Mouse (Mus musculus) embryo, embryonic 11.5 days (tissue): ENCODE measurements at regions not wholly inside any gene's neighbourhood (a gene's known extent, or its start where the extent isn't known, plus 50 kb on each side); places are given as distances from the start of the nearest gene placed in this dataset.
"Not testable (repeated sequence)": the region's sequence is repeated elsewhere in the genome, so short reads cannot be mapped to it uniquely, and the experiment has no call there.

Experiments used
- DNase-seq: peaks from one replicate; pipeline ENCODE4 v3.0.0-alpha.2; 2012; ENCODE audit warnings: low read depth, low spot score

DNA sequence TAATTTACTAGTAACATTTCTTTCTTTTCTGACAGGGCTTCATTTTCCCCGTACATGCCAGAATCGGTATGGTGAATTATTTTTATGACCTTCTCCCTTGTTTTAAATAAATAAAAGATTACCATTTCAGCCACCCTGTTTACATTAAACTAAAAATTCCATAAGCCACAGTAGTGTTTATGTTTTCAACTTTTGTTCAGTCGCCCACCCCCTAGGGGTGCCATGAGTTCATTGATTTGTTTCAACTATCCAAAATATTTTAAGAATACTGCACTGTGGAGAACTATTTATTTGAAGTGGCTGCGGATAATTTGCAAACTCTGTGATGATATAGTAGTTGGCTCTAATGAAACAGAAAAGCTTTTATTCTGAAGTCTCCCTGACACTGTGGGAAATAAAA is 132.9 kb downstream of the Tfec start:
- no peak for DNase-seq

DNA sequence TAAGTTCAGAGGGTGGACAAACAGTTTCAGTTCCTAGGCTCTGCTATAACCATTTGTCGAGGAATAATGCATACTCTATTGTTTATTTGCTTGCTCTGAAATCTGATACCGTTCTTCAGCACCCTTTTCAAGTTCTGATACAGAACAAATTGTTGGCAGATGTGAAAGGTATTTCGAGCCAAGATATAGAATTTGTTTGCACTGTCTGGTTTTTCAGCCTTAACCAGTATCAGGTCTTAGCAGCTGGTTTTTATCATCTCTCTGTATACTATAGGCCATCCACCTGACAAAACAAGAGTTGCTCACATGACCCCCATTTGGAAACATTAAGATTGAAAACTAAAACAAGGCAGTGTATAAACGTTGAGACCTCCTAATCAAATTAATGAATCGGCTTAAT is 133.5 kb downstream of the Tfec start:
- no peak for DNase-seq

- DNase-seq: not testable (repeated sequence)
Measured at GRCm38 (mm10) chr6:16755044-16755443, 143.2 kb downstream of the Tfec start.

GRCm38 (mm10) chr6:16733184-16733583 is 165.1 kb downstream of the Tfec start:
- no peak for DNase-seq

GRCm38 (mm10) chr6:16732095-16732494 is 166.1 kb downstream of the Tfec start:
- no peak for DNase-seq

- DNase-seq: no peak
Measured at GRCm38 (mm10) chr6:16727256-16727890, 170.9 kb downstream of the Tfec start.

GRCm38 (mm10) chr6:16725256-16725655 is 173.0 kb downstream of the Tfec start:
- DNase-seq: no peak

DNA sequence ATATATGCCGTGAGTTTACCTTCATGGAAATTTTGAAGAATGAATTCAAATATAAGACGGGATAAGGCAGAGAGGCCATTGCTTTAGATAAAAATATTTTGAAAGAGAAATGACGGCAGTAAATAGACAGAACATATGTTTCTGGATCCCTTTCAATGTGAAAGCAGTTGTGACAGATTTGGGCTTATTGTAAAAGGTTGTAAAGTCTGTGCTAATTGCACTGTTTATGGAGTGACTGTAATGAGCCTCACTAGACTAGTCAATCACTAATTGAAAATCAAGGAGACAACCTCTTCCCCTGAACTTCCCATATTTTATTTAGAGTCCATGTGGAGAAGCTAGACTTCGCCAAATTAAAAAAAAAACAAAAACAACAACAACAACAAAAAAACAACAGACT is 193.7 kb downstream of the Tfec start:
- DNase-seq: no peak

DNA sequence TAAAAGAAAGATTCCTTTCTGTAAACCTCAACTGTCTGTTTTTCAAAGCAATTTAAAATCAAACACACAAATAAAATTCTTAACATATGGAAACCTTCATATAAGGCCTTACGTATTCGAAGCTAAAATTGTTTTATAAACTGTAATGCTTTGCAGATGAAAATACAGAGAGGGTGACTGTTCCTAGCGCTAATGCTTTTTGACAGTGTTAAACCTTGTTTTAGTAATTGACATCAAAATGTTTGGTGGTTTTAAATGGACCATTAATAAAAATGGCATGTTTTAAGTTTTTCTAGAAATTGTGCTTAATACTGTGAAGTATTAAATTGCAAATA is 194.9 kb downstream of the Tfec start:
- DNase-seq: no peak

DNA sequence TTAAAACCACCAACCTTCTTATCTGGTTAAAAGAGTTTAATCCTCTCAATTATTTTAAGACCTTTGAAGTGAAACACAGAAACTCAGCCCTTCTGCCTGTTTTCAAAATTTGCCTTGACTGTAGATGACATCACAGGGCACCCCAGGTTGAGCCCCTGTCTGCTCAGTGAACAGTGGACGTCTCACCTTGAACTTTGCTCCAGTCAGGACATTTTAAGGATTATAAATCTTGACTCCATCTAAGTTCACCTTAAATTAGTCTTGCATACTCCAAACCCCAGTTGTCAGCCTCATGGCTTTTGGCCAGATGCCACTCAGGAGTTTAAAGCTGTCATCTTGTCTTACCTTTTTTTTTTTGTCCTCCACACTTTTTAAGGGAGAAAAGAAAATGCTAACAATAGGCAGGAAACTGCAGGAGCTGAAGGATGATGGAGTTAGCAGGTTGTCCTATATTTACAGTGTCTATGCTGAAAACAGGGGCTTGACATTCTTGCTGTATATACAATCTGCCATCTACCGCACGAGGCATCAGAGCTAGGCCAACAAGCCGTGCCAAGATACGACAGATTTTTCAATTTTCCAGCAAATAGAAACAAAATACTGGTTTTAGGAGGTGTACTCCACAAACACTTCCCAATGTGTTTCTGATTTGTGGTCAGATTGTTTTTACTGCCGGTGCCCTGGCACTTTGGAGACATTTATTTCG is 195.4 kb downstream of the Tfec start:
- DNase-seq: no peak

- no peak for DNase-seq
Measured at GRCm38 (mm10) chr6:16697285-16697684, 201.0 kb downstream of the Tfec start.

DNA sequence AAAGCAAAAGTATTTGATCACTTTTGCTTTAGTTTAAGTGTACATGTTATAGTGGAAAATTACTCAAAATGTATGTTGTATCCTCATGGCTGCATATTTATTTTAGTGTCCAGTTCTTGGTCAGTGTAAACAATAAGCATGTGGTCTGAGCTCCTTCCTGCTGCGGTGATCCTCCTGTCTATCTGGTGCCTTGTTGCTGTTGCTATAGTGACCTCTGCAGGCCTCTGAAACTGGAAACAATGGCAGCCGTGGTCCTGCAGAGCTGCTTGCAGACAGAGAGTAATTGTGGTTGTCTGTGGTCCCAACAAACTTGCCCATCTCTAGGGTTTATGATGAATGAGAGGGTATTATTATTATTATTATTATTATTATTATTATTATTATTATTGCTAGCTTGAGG is 230.2 kb downstream of the Tfec start:
- DNase-seq: no peak

GRCm38 (mm10) chr6:16667241-16667640 is 231.0 kb downstream of the Tfec start:
- peak; percentile 34 for DNase-seq

GRCm38 (mm10) chr6:16646269-16646668 is 252.0 kb downstream of the Tfec start:
- DNase-seq: no peak

DNA sequence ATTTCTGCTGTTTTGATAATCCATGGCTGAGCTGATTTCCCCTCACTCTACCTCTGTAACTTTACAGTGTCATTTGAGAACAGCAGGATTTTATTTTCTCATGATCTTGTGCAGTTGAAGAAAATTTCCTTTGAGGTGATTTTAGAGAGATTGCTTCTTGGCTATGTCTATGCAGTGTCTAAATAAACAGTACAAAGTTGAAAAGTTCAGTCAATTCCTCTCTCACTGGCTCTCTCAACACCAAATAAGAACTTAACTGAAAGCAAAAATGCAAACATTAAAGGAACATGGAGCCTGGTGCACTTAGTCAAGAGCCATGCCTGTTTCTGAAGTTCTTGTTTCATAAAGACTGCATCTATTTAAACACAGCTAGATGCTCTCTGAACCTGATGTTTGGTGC is 254.7 kb downstream of the Tfec start:
- DNase-seq: no peak

DNA sequence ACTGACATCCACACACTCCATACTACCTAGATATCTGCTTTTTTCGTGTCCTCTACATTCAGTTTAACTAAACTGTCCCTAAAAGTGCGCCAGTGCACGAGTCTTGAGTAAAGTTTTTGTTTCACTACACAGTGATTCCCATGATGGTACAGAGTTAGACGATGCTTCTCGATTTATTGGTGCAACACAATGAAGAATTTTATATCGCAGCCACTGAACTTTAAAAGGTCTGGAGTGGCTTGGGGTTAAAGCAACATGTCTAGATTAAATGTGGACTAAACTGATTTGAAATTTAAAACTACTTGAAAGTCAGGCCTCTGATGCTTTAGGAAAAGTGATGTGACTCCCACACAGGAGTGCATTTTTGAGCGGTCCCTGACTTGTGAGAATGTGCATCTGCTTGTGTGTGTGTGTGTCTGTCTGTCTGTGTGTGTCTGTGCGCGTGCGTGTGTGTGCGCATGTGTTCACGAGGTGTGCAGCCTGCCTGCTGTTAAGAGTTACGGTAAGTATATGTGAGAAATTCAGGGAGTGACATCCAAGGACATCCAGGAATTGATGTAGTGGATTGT is 261.4 kb downstream of the Tfec start:
- DNase-seq: no peak

- DNase-seq: no peak
Measured at GRCm38 (mm10) chr6:16636108-16636507, 262.1 kb downstream of the Tfec start.

- no peak for DNase-seq
Measured at GRCm38 (mm10) chr6:16607393-16608023, 290.7 kb downstream of the Tfec start.

DNA sequence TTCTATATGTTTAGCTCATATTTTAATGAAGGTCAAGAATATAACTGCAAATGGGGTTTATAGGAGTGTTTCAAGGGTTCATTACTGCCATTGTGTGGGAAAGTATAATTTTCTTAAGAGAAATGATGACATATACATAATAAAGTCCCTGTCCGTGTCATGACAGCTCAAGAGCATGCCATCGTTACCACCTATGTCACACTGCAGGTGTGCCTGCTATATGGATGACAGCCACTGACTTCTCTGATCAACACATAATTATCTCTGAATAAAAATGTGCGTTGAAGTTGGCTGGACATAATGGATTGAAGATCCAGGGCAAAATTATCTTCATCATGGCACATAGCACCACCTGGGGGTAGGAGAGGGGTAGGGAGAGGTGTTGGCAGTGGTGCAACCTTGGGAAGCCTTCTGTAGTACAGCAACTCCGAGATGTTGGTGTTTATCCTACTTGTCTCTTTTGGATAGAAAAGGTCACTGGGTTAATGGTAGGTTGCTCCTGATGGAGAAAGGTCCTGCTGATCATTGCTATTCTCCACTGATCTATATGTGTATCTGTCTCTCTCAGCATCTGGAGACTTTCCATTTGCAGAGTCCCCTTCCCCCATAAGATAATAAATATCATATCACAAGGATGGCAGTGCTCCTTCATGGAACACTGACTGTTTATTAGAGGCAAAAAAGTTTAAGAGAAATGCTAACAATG is 291.4 kb downstream of the Tfec start:
- no peak for DNase-seq

- no peak for DNase-seq
Measured at GRCm38 (mm10) chr6:16592411-16592810, 305.8 kb downstream of the Tfec start.

DNA sequence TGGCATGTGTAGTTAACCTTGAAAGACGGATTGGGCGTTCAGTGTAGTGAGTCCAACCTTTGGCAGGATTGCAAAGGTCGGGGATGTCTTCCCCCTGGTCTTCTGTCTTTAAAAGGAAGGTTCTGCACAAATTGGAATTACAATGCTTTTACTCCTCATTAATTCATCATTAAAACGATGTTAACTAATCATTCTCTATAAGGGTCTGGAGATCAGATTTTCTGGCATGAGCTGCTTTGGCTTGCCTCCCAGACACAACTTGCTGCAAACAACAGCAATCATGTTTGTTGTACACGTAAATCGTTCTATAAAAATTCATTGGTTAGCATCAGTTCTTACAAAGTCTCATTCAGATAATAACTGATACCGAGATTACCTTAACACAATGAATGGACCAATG is 315.9 kb downstream of the Tfec start:
- DNase-seq: no peak

DNA sequence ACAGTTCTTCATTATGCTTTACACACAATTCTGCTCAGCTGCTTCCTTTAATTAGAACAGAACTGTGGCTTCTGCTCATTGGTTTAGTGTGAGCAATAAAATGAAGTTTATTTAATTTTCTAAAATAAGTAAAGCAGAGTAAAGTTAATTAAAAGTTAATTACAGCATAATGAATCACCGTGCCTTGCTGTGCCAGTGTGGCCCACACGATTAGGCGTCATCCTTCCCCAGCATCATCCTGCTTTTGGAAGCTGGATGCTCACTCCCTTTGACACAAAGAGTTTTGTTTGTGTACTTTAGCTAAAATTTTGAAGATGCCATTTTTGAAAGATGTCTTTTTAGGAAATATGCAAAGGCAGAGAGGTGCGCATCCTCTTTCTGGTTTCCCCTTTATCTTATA is 316.4 kb downstream of the Tfec start:
- DNase-seq: no peak
